Mouse (Mus musculus): ENCODE data around the gene Zfp148.
"Not testable (repeated sequence)": the region's sequence is repeated elsewhere in the genome, so short reads cannot be mapped to it uniquely, and the experiment has no call there.

The Zfp148 gene

DNA sequence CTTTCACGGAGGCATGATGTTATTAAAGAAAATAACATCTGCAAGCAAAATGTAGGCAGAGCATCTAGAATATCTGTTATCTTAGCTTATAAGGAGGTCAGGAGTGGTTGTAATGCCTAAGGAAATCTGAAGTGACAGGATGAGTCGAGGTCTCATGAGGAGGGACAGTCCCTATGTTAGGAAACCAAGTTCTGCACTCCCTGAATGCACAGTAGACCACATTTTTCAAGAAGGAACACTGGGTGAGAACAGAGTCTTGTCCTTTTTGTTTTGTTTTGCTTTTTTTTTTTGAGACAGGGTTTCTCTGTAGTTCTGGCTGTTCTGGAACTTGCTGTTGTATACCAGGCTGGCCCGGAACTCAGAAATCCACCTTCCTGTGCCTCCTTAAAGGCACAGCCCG is 1.7 kb downstream of the Zfp148 start:
- DNase-seq = peak; percentile 17 to 23

GRCm38 (mm10) chr16:33383584-33383983 is 2.9 kb downstream of the Zfp148 start:
- DNase-seq = no peak

DNA sequence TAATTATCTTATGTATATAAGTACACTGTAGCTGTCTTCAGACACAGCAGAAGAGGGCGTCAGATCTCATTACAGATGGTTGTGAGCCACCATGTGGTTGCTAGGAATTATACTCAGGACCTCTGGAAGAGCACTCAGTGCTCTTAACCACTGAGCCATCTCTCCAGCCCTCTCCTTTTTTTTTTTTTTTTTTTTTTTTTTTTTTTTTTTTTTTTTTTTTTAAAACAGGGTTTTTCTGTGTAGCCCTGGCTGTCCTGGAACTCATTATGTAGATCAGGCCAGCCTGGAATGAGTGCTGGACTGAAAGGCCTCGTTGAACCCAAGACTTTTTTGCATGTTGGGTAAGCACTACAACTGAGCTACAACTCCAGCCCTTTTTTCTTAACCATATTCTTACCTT is 3.4 kb downstream of the Zfp148 start:
- not testable (repeated sequence) for DNase-seq

DNA sequence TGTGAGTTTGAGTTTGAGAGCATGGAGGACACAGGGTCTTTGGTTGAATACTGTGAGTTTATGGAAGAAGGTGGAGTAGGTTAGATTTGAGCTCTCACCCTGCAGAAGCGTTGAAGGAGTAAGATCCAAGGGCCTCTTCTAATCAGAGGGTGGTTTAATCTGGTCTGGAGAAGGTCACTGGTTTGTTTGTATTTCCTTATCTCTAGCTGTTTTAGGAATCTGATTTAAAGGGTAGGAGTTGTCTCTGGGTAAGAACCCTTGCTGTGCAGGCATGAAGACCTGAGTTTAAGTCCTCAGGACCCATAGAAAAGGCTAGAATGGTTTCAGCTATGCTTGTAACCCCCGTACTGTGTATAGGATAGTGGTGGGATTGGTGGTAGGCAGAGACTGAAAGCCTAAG is 6.4 kb downstream of the Zfp148 start:
- DNase-seq = no peak

- DNase-seq = no peak
Observed at GRCm38 (mm10) chr16:33387420-33387819, 6.8 kb downstream of the Zfp148 start.

DNA sequence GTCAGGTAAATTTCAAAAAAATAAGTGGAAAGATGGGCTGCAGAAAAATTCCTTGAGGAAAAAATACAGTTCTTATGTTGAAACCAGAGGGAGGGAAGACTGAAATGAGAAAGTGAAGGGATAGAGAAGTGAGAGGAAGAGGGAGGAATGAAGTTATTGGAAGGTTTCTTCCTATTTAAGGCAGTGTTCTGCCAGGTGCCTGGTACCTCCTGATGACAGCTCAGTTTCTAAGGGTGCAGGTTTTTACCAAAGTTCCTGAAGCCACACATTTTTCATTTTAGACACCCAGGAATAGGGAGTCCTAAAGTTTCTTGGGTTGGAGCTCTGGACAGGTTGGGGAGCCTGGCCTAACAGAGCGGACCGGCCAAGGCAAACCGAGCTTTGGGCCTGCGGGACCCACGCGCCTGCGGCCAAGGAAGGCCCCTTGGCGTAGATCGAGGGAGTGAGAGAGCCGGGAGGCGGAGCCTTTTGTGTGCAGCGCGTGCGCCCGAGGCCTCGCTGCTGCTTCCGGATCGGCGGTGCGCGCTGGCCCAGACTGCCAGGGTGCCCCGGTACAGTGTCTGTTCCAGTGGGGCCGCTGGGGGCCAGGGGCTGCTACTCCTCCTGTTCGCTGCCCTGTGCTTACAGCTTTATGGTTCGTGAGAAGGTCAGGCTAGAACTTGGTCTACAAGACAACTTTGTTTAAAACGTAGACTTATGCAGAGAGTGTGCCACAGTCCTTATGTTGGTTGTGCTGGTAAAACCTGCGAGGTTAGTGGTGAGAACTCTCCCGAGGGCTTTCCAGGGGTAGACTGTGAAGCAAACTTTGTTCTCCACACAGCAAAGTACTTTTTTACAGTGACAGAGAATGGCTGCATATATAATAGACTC is 19.5 kb downstream of the Zfp148 start:
- DNase-seq = peak; percentile 74 to 88

DNA sequence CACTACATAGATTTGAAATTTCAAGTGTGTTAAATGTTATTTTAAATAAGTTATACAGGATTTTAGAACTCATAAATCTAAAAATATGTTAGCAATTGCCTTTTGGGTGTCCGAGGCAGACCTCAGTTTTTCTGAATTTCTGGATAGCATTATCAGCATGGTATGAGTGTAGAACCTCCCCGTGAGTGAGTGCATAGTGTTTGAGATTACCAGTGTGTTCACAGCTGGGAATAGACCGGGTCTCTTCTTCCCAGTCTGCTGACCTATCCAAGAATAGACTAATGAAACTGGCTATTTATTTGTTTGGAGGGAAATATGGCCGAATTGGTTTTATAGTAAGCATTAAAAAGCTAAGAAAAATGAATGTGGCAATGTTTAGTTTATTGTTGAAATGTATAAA is 20.3 kb downstream of the Zfp148 start:
- DNase-seq = no peak

- DNase-seq = no peak
Observed at GRCm38 (mm10) chr16:33403258-33403657, 22.6 kb downstream of the Zfp148 start.

GRCm38 (mm10) chr16:33404055-33404454 is 23.4 kb downstream of the Zfp148 start:
- no peak for DNase-seq

DNA sequence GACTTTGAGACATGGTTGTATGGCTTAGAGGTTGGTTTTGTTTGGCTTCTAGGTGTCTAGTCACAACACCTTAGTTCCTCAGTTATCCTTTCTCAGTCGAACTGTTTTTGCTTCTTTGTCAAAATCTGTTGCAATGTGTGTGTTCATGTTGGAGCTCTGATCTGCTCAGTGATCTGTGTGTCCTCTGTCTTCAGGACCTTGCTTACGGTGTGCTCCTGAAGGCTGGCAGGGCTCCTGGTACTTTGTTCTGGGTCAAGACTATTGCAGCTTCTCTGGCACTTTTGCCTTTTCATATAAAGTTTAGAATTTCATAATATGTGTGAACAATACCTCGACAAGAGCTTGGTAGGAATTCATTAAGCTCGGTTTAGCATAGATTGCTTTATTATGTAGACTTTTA is 24.9 kb downstream of the Zfp148 start:
- peak; percentile 18 to 48 for DNase-seq

- DNase-seq = no peak
Observed at GRCm38 (mm10) chr16:33410151-33410550, 29.5 kb downstream of the Zfp148 start.

DNA sequence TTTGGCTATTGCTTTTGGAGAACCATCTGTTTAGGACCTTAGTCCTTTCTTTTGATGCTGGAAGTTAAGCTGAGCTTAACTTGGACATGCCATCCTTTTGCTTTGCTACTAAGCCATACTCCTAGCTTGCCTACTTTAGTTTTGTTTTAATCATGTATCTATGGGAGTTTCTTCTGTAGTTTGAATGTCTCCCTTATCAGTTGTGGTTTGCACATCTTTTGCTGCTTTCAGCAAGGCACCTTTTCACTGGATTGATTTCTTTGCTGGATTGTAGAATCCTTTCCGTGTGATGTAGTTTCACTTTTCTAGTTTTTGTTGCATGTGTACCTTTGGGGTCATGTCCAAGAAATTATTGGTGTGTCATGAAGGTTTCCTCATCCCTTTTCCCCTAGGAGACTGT is 30.0 kb downstream of the Zfp148 start:
- DNase-seq = no peak

GRCm38 (mm10) chr16:33414191-33414590 is 33.6 kb downstream of the Zfp148 start:
- DNase-seq = no peak

GRCm38 (mm10) chr16:33415607-33416006 is 35.0 kb downstream of the Zfp148 start:
- DNase-seq = no peak

- no peak for DNase-seq
Observed at GRCm38 (mm10) chr16:33428327-33428726, 47.7 kb downstream of the Zfp148 start.

DNA sequence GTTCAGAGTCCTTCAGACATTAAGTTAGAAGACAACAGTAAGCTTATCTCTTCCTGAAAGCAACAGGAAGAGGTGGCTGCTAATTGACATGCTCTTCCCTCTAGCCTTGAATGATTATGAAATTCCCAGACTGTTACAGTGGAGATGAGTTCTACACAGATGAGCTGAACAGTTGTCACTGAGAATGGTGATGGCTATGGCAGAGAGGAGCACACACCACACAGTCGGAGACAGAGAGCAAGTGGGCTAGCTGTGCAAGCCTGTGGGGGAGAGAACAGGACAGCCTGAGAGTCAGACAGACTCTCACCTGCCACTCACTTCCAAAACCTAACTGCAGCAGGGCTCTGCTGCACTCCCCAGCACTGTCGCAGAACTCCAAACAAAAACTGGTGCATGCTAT is 51.0 kb downstream of the Zfp148 start:
- DNase-seq = no peak

DNA sequence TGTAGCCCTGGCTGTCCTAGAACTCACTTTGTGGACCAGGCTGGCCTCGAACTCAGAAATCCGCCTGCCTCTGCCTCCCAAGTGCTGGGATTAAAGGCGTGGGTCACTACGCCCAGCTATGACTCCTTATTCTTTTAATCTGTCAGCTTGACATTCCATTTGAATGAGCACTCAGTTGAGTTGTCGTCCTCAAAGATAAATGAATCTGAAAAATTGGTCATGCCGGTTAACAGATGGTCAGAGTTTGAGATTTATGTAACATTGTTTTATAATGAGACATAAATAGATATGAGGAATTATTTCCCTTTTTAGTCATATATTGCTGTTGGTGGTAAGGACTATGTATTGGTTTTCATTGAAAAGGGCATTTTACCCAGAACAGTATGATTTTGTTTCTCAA is 60.4 kb downstream of the Zfp148 start:
- no peak for DNase-seq

DNA sequence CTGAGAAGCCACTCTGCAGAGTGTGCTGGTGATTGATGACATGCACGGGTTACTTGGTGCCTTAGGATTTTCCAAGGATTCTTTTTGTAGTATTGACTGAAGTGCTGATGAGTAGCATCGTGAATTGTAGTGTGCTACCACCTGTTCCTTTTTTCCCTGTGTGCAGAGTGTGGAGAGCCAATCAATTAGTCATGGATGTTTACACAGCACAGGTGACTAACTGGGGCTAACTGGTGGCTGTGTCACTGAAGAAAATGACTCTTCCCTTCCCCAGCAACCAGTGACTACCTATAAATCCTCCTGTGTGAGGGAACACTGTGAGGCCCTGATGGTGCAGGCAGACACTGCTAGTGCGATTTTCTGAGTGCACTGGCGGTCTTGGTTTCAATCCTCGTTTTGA is 66.2 kb downstream of the Zfp148 start:
- no peak for DNase-seq

DNA sequence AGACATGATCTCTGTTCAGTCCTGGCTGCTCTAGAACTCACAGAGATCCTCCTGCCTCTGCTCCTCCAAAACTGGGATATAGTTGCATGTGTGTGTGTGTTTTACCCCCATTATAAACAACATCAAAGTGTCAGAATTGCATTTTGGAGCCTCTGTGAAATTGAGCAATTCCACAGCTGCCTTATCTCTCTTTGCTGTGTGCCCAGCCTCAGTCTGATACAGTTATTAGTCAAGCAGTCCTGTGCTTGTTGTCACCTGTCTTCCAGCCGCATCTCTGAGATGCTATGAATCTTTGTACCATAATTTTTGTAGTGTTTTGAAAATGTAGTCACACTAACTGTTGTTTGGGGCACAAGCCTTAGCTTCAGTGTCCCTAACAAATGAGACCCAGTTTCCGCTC is 73.2 kb downstream of the Zfp148 start:
- no peak for DNase-seq

GRCm38 (mm10) chr16:33454306-33454705 is 73.7 kb downstream of the Zfp148 start:
- no peak for DNase-seq

DNA sequence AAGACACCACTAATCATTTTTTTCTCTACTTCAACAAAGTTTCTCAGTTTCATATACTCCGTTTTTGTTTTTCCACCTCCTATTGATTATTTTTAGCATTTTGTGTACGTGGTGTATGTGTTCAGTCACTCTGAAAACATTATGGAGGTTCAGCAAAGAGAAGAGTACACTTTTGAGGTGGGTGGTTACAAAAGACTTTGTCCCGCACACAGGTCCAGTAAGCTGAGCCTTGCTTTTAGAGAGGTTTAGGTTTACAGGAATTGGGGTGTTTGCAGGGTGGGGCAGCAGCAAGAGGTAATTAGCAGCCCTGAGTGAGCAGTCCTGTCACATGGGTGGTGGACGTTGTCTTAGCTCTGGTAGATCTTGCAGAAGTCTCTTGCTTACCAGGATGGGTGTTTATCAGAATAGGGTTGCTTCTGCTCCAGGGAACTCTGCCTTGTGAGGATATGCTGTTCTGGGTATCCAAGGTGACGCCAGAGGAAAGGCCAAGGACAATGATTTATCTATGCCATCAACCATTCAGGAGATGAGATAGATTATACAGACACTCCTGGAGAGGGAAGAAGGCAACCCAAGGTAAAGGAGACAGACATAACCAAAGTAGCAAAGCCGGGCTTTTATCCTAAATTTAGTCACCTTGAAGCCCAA is 74.8 kb downstream of the Zfp148 start:
- no peak for DNase-seq

GRCm38 (mm10) chr16:33459101-33459500 is 78.5 kb downstream of the Zfp148 start:
- DNase-seq = no peak

DNA sequence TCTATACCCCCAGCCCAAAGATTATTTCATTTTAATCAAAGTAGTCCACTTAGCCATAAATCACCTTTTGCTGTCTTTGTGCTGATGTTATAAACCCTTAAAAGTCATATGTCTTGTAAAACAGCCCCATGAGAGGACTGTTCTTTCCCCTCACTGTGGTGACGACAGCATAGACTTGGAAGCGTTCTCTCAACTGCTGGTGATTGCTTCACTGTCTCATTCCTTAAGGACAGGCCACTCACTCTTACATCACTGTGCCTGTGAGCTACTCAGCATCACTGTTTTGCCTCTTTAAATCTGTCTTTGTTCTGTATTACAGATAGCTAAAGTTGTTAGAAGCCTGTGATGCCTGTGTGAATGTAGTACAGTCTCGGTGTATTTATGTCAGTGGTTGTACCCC is 80.8 kb downstream of the Zfp148 start:
- no peak for DNase-seq

- DNase-seq = peak; percentile 32 to 49
Observed at GRCm38 (mm10) chr16:33464509-33465241, 84.0 kb downstream of the Zfp148 start.
